Mouse (Mus musculus) liver, adult 2 months (tissue): Measurements from ENCODE around the gene Rpap2.

Experiments used
- CTCF ChIP-seq: fragments of 200-500 bp; IDR thresholded peaks from 2 replicates; pipeline ENCODE4 v1.5.1; 2011; ENCODE audit warnings: low read depth, low read length, control low read depth
- POLR2A ChIP-seq: fragments of 200-500 bp; IDR thresholded peaks from 2 replicates; pipeline ENCODE4 v1.6.1; 2011; ENCODE audit warnings: low read length, control low read depth; ENCODE audit not compliant: insufficient read depth; ENCODE audit errors: extremely low read depth

DNA sequence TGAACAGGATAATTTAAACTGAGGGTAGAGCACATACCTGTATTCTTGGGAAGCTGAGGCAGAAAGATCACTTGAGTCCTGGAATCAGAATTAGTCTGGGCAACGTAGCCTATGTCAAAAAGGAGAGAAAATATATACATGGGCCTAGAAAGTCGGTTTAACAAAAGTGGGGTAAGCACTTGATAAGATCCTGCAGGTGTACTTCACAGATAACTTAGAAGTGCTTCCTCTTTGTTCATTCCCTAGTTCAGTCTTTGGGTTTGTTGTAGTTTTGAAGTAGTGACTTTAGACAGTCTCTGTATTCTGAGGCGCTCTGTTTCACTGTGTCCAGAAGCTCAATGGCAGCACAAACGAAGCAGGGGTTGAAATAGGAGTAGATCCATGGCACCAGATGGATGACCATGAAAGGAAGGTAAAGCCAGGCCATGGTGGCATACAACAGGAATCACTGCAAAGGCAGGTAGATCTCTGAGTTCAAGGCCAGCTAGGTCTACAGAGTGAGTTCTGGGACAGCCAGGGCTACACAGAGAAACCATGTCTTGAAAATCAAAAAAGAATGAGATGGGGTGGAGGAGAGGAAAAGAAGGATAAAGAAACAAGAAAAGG lies 55.0 kb downstream of the Rpap2 start:
- no peak for TF ChIP-seq POLR2A
- TF ChIP-seq CTCF = no peak
